9 mouse cellular contexts compared by ENCODE assay signal in genomic region chr7:36095258-36096130, GRCm38 (mm10).
DNase-seq lines count a peak whose midpoint lies in the region; ATAC-seq lines count a peak whose summit lies in the region.
"Had no signal": no experiment of that assay in that cellular context is flagged by ENCODE, and none has a peak within 500 bp of the region (broad histone marks: within the 10 kb centered on the region; RNA-seq: fewer than 3 reads in every experiment).

No protein-coding gene starts in this region.

- H3K27me3 ChIP-seq in intestine, embryonic 16.5 days (replicated peaks; ENCODE audit: control insufficient read depth, insufficient read depth, low read length) = no peaks in the 10 kb centered on the region

- no peaks in the 10 kb centered on the region for H3K36me3 ChIP-seq in intestine, embryonic 16.5 days (ENCODE audit: control insufficient read depth, insufficient read depth, low read length)

- H3K4me2 ChIP-seq in intestine, embryonic 16.5 days (ENCODE audit: low read depth, low read length) = no peak overlapping the region

- WGBS in intestine, embryonic 16.5 days = 44% methylated on average over 20 of the region's 20 CpGs

- DNase-seq in ovary, adult 18-20 months (ENCODE audit: low spot score) = peak; percentile 13
- no peak for DNase-seq in ovary, postnatal 10 days (ENCODE audit: low spot score)
- DNase-seq in layer of hippocampus, adult 9-10 months (ENCODE audit: low spot score) = peak; percentile 10
- peak; percentile 46 for DNase-seq in skeletal muscle tissue, adult 2 months (ENCODE audit: low read depth, low spot score)
- no peak for DNase-seq in thymus, postnatal 4 days
- no peak for DNase-seq in thymus, postnatal 10 days (ENCODE audit: low spot score in 2 of 2)
- DNase-seq in left cerebral cortex, adult 11 months (ENCODE audit: low spot score) = no peak

- peak; percentile 89 for ATAC-seq in intestine, embryonic 16.5 days

- H3K4me3 ChIP-seq in intestine, embryonic 16.5 days (ENCODE audit: low read length) = no peak overlapping the region
- H3K4me3 ChIP-seq: erythroblast, embryonic 14.5 days had no signal

- H3K27ac ChIP-seq in intestine, embryonic 16.5 days (ENCODE audit: low read length) = peak overlapping the region; percentile 65

- H3K9ac ChIP-seq in intestine, embryonic 16.5 days (ENCODE audit: low read depth, low read length) = no peak overlapping the region

- peaks cover 12% of the 10 kb centered on the region for H3K4me1 ChIP-seq in intestine, embryonic 16.5 days (ENCODE audit: control insufficient read depth, insufficient read depth, low read length)

- no peaks in the 10 kb centered on the region for H3K9me3 ChIP-seq in intestine, embryonic 16.5 days (ENCODE audit: control insufficient read depth, low read length)

Comparison
In these comparisons a context has a peak if more than half of its experiments do, and no peak if none do; other contexts are left out.
1. DNase-seq: peak in ovary, adult 18-20 months (single experiment), layer of hippocampus, adult 9-10 months (single experiment) and skeletal muscle tissue, adult 2 months (single experiment); none in ovary, postnatal 10 days (single experiment), thymus, postnatal 4 days (single experiment), thymus, postnatal 10 days (0 of 2) and left cerebral cortex, adult 11 months (single experiment).